8 mouse cellular contexts compared by ENCODE assay signal in genomic region chr17:35193881-35194843, GRCm38 (mm10). TPM values are rescaled to one million over a fixed set of nuclear protein-coding genes. Genes with fewer than 3 reads are reported as not detected.
DNase-seq lines count a peak whose midpoint lies in the region; ATAC-seq lines count a peak whose summit lies in the region.

TSS of gene Ltb (plus strand) at chr17:35194439.

- H3K27ac ChIP-seq in hindbrain, embryonic 12.5 days = no peak within 1 kb of the TSS
- no peak within 1 kb of the TSS for H3K27ac ChIP-seq in stomach, embryonic 14.5 days (ENCODE audit: low read length)

- no peak within 1 kb of the TSS for H3K9ac ChIP-seq in hindbrain, embryonic 12.5 days
- no peak within 1 kb of the TSS for H3K9ac ChIP-seq in stomach, embryonic 14.5 days (replicated peaks; ENCODE audit: low read depth, low read length)

- H3K4me1 ChIP-seq in hindbrain, embryonic 12.5 days = peaks cover 18% of the 10 kb centered on the region
- H3K4me1 ChIP-seq in stomach, embryonic 14.5 days (ENCODE audit: control insufficient read depth, insufficient read depth, low read length) = peaks cover 14% of the 10 kb centered on the region; the same call in 1 of the 2 replicates

- no peak for ATAC-seq in hindbrain, embryonic 12.5 days (ENCODE audit: low FRiP score)
- ATAC-seq in stomach, embryonic 14.5 days (ENCODE audit: insufficient number of reproducible peaks, insufficient read depth, low FRiP score, low read depth) = no peak

- H3K36me3 ChIP-seq in hindbrain, embryonic 12.5 days = no peaks in the 10 kb centered on the region
- no peaks in the 10 kb centered on the region for H3K36me3 ChIP-seq in stomach, embryonic 14.5 days (ENCODE audit: control insufficient read depth, insufficient read depth, low read length)

- DNase-seq in CD4-positive helper T cell, adult 2 months (ENCODE audit: low read depth, low spot score) = peak; percentile 85
- peak; percentile 87 for DNase-seq in T-cell, adult 2 months (ENCODE audit: low spot score)
- peak; percentile 40 for DNase-seq in lung, postnatal 10 days
- no peak for DNase-seq in cerebellum, adult 11 months
- no peak for DNase-seq in frontal cortex, postnatal 25 days (ENCODE audit: low spot score in 2 of 2)
- no peak for DNase-seq in embryo, embryonic 11 days

- H3K4me3 ChIP-seq in hindbrain, embryonic 12.5 days = peak within 1 kb of the TSS; percentile 35
- peak within 1 kb of the TSS; percentile 38; the same call in 1 of the 2 replicates for H3K4me3 ChIP-seq in stomach, embryonic 14.5 days (ENCODE audit: low read depth, low read length)

- H3K27me3 ChIP-seq in hindbrain, embryonic 12.5 days = peaks cover 54% of the 10 kb centered on the region
- H3K27me3 ChIP-seq in stomach, embryonic 14.5 days (ENCODE audit: control insufficient read depth, insufficient read depth, low read length) = peaks cover 8% of the 10 kb centered on the region

- peak within 1 kb of the TSS; percentile 60 for H3K4me2 ChIP-seq in hindbrain, embryonic 12.5 days (replicated peaks)
- H3K4me2 ChIP-seq in stomach, embryonic 14.5 days (replicated peaks; ENCODE audit: low read depth, low read length) = peak within 1 kb of the TSS; percentile 79

- no peaks in the 10 kb centered on the region for H3K9me3 ChIP-seq in hindbrain, embryonic 12.5 days (replicated peaks)
- H3K9me3 ChIP-seq in stomach, embryonic 14.5 days (ENCODE audit: control insufficient read depth, low read depth, low read length) = no peaks in the 10 kb centered on the region

- WGBS in hindbrain, embryonic 12.5 days = 67% methylated on average over 28 of the region's 28 CpGs
- WGBS in stomach, embryonic 14.5 days = 49% methylated on average over 28 of the region's 28 CpGs

RNA-seq across cellular contexts. Expression of gene Ltb, which starts in this region (rescaled TPM):
- polyA plus RNA-seq in hindbrain, embryonic 12.5 days (2016; fragmentation: Nextera tagmentation; extraction: Ambion mirVana) = 0.54 and 0.81 TPM in 2 replicates
- polyA plus RNA-seq in stomach, embryonic 14.5 days (2014; fragmentation: Nextera tagmentation; extraction: Ambion mirVana) = 1.4 and 1.8 TPM in 2 replicates

Comparison
In these comparisons a context has a peak if more than half of its experiments do, and no peak if none do; other contexts are left out.
1. DNase-seq: peak in CD4-positive helper T cell, adult 2 months (single experiment), T-cell, adult 2 months (single experiment) and lung, postnatal 10 days (single experiment); none in cerebellum, adult 11 months (single experiment), frontal cortex, postnatal 25 days (0 of 2) and embryo, embryonic 11 days (single experiment).